Mouse (Mus musculus): ENCODE results near the gene Cd22. TPM values are rescaled to one million over a fixed set of nuclear protein-coding genes. Genes with fewer than 3 reads are reported as not detected.

The Cd22 gene
- polyA plus RNA-seq, 1 experiment from 2014 or later, result 0.05 TPM

DNA sequence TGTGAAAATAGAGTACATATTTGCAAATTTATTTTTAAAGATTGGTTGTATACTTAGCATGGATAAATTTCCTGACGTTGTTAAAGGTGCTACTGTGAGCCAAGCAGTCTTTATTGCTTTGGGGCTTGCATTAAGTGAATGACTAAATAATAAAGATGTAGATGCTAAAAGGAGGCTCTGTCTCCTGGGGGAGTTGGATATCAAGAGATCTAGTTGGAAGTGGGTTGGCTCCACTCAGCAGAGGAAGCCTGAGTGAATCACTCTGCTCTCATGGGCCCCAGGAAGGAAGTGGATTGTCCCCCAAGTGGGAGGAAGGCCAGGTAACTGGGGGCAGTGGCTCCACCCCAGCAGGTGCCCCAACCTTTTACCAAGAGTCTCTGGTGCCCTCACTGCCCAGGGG is 22.4 kb downstream of the Cd22 start:
- WGBS, result 77% methylated on average over 1 of the region's 1 CpGs
- no peak for DNase-seq (ENCODE audit: low spot score)
- Histone ChIP-seq H3K4me1 (ENCODE audit: control insufficient read depth, insufficient read depth, low read length) (no peaks in the 10 kb centered on the region), H3K27ac (ENCODE audit: low read depth, low read length) (no peak overlapping the region), H3K9ac (ENCODE audit: low read length) (no peak overlapping the region), H3K4me2 (ENCODE audit: low read depth) (no peak overlapping the region), H3K27me3 (ENCODE audit: control insufficient read depth, insufficient read depth, low read length) (no peaks in the 10 kb centered on the region), H3K9me3 (ENCODE audit: control insufficient read depth, low read length) (no peaks in the 10 kb centered on the region), H3K4me3 (ENCODE audit: low read depth, low read length) (no peak overlapping the region), H3K36me3 (ENCODE audit: control insufficient read depth, insufficient read depth, low read length) (no peaks in the 10 kb centered on the region)
- ATAC-seq (ENCODE audit: insufficient read depth, low FRiP score, low TSS enrichment), result no peak

DNA sequence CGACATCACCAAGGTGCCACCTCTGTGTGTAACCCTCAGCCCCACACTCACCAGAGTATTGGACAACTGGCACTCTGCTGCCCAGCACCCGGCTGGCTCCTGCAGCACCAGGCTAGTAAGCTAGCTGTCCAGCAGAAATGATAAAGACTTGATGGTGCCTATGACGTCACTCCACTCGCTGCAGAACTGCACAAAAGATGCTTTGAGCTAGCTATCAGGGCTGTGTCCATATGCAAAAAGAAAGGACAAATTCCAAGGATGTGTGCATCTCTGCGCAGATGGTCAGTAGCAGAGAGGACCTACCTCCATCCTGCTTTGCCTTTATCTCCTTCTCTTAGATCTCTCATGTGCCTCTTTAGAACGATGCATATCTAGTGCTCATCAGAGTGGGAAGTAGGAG is 24.1 kb downstream of the Cd22 start, which contains the start of gene Ffar3:
TSS of gene Ffar3 (minus strand) at position 101 of the 400 bp plus-strand sequence.
- DNase-seq (ENCODE audit: low spot score) (no peak), ATAC-seq (ENCODE audit: insufficient read depth, low FRiP score, low TSS enrichment) (no peak)
- Histone ChIP-seq H3K27me3 (ENCODE audit: control insufficient read depth, insufficient read depth, low read length) (no peaks in the 10 kb centered on the region), H3K4me1 (ENCODE audit: control insufficient read depth, insufficient read depth, low read length) (no peaks in the 10 kb centered on the region), H3K36me3 (ENCODE audit: control insufficient read depth, insufficient read depth, low read length) (no peaks in the 10 kb centered on the region), H3K9me3 (ENCODE audit: control insufficient read depth, low read length) (no peaks in the 10 kb centered on the region), H3K4me2 (ENCODE audit: low read depth) (no peak within 1 kb of the TSS), H3K27ac (ENCODE audit: low read depth, low read length) (no peak within 1 kb of the TSS), H3K9ac (ENCODE audit: low read length) (no peak within 1 kb of the TSS), H3K4me3 (ENCODE audit: low read depth, low read length) (no peak within 1 kb of the TSS)
- WGBS, result 86% methylated on average over 6 of the region's 6 CpGs

DNA sequence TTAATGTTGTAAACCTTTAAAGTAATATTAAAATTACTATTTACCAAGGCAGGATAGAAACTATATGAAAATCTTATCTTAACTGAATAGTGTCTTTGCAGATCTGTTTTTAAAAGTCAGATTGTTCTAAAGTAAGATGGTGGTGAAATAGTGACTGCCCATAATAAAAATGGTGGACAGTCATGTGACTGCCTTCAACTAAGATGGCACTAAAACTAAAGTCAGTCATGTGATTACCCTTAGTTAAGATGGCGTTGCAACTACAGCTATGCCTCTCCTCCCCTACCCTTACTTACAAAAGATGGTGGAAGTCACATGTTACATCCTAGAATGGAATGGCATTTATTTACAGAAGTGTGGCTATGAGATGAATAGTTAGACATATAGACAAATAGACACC is 28.7 kb downstream of the Cd22 start:
- H3K4me2 ChIP-seq (ENCODE audit: low read depth), result no peak overlapping the region
- no peaks in the 10 kb centered on the region for H3K9me3 ChIP-seq (ENCODE audit: control insufficient read depth, low read length)
- H3K4me3 ChIP-seq (ENCODE audit: low read depth, low read length), result no peak overlapping the region
- H3K27me3 ChIP-seq (ENCODE audit: control insufficient read depth, insufficient read depth, low read length), result no peaks in the 10 kb centered on the region
- H3K27ac ChIP-seq (ENCODE audit: low read depth, low read length), result no peak overlapping the region
- H3K4me1 ChIP-seq (ENCODE audit: control insufficient read depth, insufficient read depth, low read length), result no peaks in the 10 kb centered on the region
- H3K9ac ChIP-seq (ENCODE audit: low read length), result no peak overlapping the region
- DNase-seq (ENCODE audit: low spot score) (no peak), ATAC-seq (ENCODE audit: insufficient read depth, low FRiP score, low TSS enrichment) (no peak)
- WGBS, result 79% methylated on average over 1 of the region's 1 CpGs
- H3K36me3 ChIP-seq (ENCODE audit: control insufficient read depth, insufficient read depth, low read length), result no peaks in the 10 kb centered on the region

DNA sequence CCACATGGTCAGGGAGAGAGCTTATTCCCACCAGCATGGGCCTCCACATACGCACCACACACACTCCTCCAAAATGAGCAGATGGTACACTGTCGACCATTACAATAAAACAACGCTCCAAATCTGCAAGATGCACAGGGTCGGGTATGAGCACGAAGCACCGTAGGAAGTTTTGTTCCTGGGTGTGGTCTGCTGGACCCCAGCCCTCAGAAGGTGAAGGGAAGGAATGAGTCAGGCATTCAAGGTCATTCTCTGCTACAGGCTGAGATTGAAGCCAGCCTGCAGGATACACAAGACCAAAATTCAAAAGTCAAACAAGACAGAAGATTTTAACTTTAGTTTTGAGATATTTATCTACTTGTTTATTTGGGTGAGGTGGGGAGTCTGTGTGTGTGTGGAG is 32.2 kb downstream of the Cd22 start:
- no peak for ATAC-seq (ENCODE audit: insufficient read depth, low FRiP score, low TSS enrichment)
- no peaks in the 10 kb centered on the region for H3K9me3 ChIP-seq (ENCODE audit: control insufficient read depth, low read length)
- 75% methylated on average over 6 of the region's 6 CpGs for WGBS
- no peak for DNase-seq (ENCODE audit: low spot score)
- H3K4me2 ChIP-seq (ENCODE audit: low read depth), result no peak overlapping the region
- no peak overlapping the region for H3K27ac ChIP-seq (ENCODE audit: low read depth, low read length)
- peaks cover 7% of the 10 kb centered on the region; the same call in 1 of the 2 replicates for H3K4me1 ChIP-seq (ENCODE audit: control insufficient read depth, insufficient read depth, low read length)
- H3K36me3 ChIP-seq (ENCODE audit: control insufficient read depth, insufficient read depth, low read length), result no peaks in the 10 kb centered on the region
- H3K27me3 ChIP-seq (ENCODE audit: control insufficient read depth, insufficient read depth, low read length), result no peaks in the 10 kb centered on the region
- no peak overlapping the region for H3K9ac ChIP-seq (ENCODE audit: low read length)
- H3K4me3 ChIP-seq (ENCODE audit: low read depth, low read length), result no peak overlapping the region

DNA sequence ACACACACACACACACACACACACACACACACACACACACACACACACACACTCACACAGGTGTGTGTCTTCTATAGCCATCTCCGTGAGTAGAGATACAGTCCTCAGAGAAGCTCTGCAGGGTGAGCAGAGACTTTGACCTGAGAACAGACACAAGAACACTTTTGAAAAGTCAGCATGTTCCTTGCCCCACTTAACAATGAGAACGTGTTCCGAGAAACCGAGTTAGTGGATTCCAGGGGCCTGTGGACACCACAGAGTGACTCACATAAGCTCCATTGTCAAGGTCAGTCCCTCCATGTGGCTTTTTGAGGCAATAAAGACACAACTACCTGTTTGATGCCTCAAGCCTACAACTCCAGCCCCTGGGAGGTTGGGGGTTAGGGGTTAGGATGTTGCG is 32.8 kb downstream of the Cd22 start:
- Histone ChIP-seq H3K36me3 (ENCODE audit: control insufficient read depth, insufficient read depth, low read length) (no peaks in the 10 kb centered on the region), H3K9ac (ENCODE audit: low read length) (no peak overlapping the region), H3K27me3 (ENCODE audit: control insufficient read depth, insufficient read depth, low read length) (no peaks in the 10 kb centered on the region), H3K4me3 (ENCODE audit: low read depth, low read length) (no peak overlapping the region), H3K4me2 (ENCODE audit: low read depth) (no peak overlapping the region), H3K4me1 (ENCODE audit: control insufficient read depth, insufficient read depth, low read length) (peaks cover 7% of the 10 kb centered on the region; the same call in 1 of the 2 replicates), H3K27ac (ENCODE audit: low read depth, low read length) (no peak overlapping the region), H3K9me3 (ENCODE audit: control insufficient read depth, low read length) (no peaks in the 10 kb centered on the region)
- DNase-seq (ENCODE audit: low spot score), result no peak
- WGBS, result 80% methylated on average over 5 of the region's 5 CpGs
- no peak for ATAC-seq (ENCODE audit: insufficient read depth, low FRiP score, low TSS enrichment)

DNA sequence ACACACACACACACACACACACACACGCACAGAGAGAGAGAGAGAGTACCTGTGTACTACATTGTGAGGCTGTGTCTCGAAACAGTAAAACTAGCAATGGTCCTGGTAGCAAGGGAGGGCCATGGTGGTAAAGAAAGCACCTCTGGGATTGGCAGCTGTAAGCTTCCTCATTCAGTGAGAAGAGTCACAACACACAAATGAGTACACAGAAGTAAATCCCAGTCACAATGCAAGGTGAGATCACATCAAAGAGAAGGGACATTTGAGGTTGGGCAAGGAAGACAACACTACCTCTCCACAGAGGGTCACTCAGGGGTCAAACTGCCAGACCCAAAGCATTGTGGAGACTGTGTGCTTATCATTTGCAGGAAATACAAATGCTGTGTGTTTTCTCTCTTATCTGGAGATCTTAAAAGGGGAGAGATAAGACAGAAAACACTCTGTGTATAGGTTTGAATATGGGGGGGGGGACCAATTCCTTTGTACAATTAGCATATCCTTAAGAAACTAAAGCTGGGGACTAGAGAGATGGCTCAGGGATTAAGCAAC is 33.6 kb downstream of the Cd22 start:
- Histone ChIP-seq H3K4me1 (ENCODE audit: control insufficient read depth, insufficient read depth, low read length) (peaks cover 7% of the 10 kb centered on the region; the same call in 1 of the 2 replicates), H3K36me3 (ENCODE audit: control insufficient read depth, insufficient read depth, low read length) (no peaks in the 10 kb centered on the region), H3K27me3 (ENCODE audit: control insufficient read depth, insufficient read depth, low read length) (no peaks in the 10 kb centered on the region), H3K4me3 (ENCODE audit: low read depth, low read length) (no peak overlapping the region), H3K9me3 (ENCODE audit: control insufficient read depth, low read length) (no peaks in the 10 kb centered on the region), H3K9ac (ENCODE audit: low read length) (no peak overlapping the region), H3K27ac (ENCODE audit: low read depth, low read length) (no peak overlapping the region), H3K4me2 (ENCODE audit: low read depth) (no peak overlapping the region)
- WGBS, result 73% methylated on average over 2 of the region's 2 CpGs
- no peak for ATAC-seq (ENCODE audit: insufficient read depth, low FRiP score, low TSS enrichment)
- DNase-seq (ENCODE audit: low spot score), result no peak

DNA sequence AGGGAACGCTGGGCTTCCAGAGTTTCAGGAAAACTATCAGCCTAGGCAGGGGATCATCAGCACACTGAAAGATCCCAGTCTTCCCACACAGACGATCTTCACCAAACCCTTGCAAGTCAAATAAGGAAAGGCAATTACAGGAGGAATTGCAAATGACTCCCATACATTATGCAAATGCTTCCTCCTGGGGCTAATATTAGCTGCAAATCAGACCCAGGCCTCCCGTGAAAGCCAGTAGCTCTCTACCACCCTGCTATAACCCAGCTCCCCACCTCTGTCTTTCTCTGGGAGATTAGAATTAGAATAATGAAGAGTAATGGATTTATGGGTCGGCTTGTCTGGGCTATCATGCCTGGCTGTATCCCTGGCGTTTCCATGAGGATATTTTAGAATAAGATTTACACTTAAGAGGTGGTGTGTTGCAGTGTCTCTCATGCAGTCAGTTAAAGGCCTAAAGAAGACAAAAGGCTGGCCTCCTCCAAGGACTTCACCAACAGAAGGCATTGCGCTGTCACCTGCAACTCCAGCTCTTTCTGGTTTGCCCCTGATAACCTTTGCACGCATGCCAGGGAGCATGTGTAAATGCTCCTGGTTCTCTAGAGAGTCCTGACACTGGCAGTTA is 35.4 kb downstream of the Cd22 start:
- Histone ChIP-seq H3K36me3 (ENCODE audit: control insufficient read depth, insufficient read depth, low read length) (no peaks in the 10 kb centered on the region), H3K9me3 (ENCODE audit: control insufficient read depth, low read length) (no peaks in the 10 kb centered on the region), H3K9ac (ENCODE audit: low read length) (no peak overlapping the region), H3K27ac (ENCODE audit: low read depth, low read length) (no peak overlapping the region), H3K4me3 (ENCODE audit: low read depth, low read length) (no peak overlapping the region), H3K4me2 (ENCODE audit: low read depth) (no peak overlapping the region), H3K4me1 (ENCODE audit: control insufficient read depth, insufficient read depth, low read length) (peaks cover 7% of the 10 kb centered on the region; the same call in 1 of the 2 replicates), H3K27me3 (ENCODE audit: control insufficient read depth, insufficient read depth, low read length) (no peaks in the 10 kb centered on the region)
- ATAC-seq (ENCODE audit: insufficient read depth, low FRiP score, low TSS enrichment) (peak; percentile 69), DNase-seq (ENCODE audit: low spot score) (no peak)
- 25% methylated on average over 7 of the region's 7 CpGs for WGBS

- Histone ChIP-seq H3K4me2 (ENCODE audit: low read depth) (no peak overlapping the region), H3K27ac (ENCODE audit: low read depth, low read length) (no peak overlapping the region), H3K27me3 (ENCODE audit: control insufficient read depth, insufficient read depth, low read length) (no peaks in the 10 kb centered on the region), H3K36me3 (ENCODE audit: control insufficient read depth, insufficient read depth, low read length) (no peaks in the 10 kb centered on the region), H3K4me1 (ENCODE audit: control insufficient read depth, insufficient read depth, low read length) (peaks cover 7% of the 10 kb centered on the region; the same call in 1 of the 2 replicates), H3K4me3 (ENCODE audit: low read depth, low read length) (no peak overlapping the region), H3K9me3 (ENCODE audit: control insufficient read depth, low read length) (no peaks in the 10 kb centered on the region), H3K9ac (ENCODE audit: low read length) (no peak overlapping the region)
- 82% methylated on average over 5 of the region's 5 CpGs for WGBS
- no peak for ATAC-seq (ENCODE audit: insufficient read depth, low FRiP score, low TSS enrichment)
- DNase-seq (ENCODE audit: low spot score), result no peak
Measured at GRCm38 (mm10) chr7:30842092-30842491, 38.0 kb downstream of the Cd22 start.

DNA sequence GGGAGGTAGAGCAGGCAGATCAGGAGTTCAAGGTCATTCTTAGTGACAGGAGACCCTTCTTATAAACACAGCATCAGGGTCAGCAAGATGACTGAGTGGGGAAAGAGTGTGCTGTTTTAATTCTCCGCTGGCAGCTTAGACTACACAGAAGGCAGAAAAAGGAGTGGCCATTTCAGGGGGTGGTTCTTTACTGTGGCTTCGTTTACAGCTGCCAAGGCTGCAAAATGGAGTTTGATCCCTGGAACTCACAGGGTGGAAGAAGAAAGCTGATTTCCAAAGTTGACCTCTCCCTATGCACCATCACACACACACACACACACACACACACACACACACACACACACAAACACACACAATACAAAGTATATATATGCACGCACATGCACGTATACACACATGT is 38.8 kb downstream of the Cd22 start:
- 79% methylated on average over 4 of the region's 4 CpGs for WGBS
- H3K36me3 ChIP-seq (ENCODE audit: control insufficient read depth, insufficient read depth, low read length), result no peaks in the 10 kb centered on the region
- H3K9ac ChIP-seq (ENCODE audit: low read length), result no peak overlapping the region
- H3K27me3 ChIP-seq (ENCODE audit: control insufficient read depth, insufficient read depth, low read length), result no peaks in the 10 kb centered on the region
- DNase-seq (ENCODE audit: low spot score), result no peak
- no peak overlapping the region for H3K4me2 ChIP-seq (ENCODE audit: low read depth)
- H3K4me3 ChIP-seq (ENCODE audit: low read depth, low read length), result no peak overlapping the region
- peaks cover 7% of the 10 kb centered on the region; the same call in 1 of the 2 replicates for H3K4me1 ChIP-seq (ENCODE audit: control insufficient read depth, insufficient read depth, low read length)
- no peak for ATAC-seq (ENCODE audit: insufficient read depth, low FRiP score, low TSS enrichment)
- H3K27ac ChIP-seq (ENCODE audit: low read depth, low read length), result no peak overlapping the region
- no peaks in the 10 kb centered on the region for H3K9me3 ChIP-seq (ENCODE audit: control insufficient read depth, low read length)

Data from neural tube, embryonic 11.5 days (tissue).